Mouse (Mus musculus): ENCODE measurements around the gene Wdhd1. TPM values are rescaled to one million over a fixed set of nuclear protein-coding genes. Genes with fewer than 3 reads are reported as not detected.

Gene Wdhd1
- polyA plus RNA-seq, 1 experiment from 2014 or later, result 25.8 TPM

- 88% methylated on average over 6 of the region's 6 CpGs for WGBS (ENCODE audit: insufficient replicate concordance)
- H3K36me3 ChIP-seq (ENCODE audit: control insufficient read depth, insufficient read depth, low read length), result peaks cover 5% of the 10 kb centered on the region; the same call in 1 of the 2 replicates
- H3K27me3 ChIP-seq (ENCODE audit: control insufficient read depth, insufficient read depth, low read length), result no peaks in the 10 kb centered on the region
- H3K4me1 ChIP-seq (ENCODE audit: control insufficient read depth, insufficient read depth, low read length), result peaks cover 4% of the 10 kb centered on the region
- H3K9ac ChIP-seq (ENCODE audit: low read depth, low read length), result no peak overlapping the region
- ATAC-seq (replicated peaks; ENCODE audit: insufficient number of reproducible peaks, low FRiP score, low TSS enrichment), result no peak
- no peak overlapping the region for H3K4me2 ChIP-seq
- H3K9me3 ChIP-seq (replicated peaks; ENCODE audit: control insufficient read depth, low read length), result no peaks in the 10 kb centered on the region
- no peak overlapping the region for H3K27ac ChIP-seq (ENCODE audit: low read depth, low read length)
- no peak overlapping the region for H3K4me3 ChIP-seq (ENCODE audit: low read depth, low read length)
Measured at GRCm38 (mm10) chr14:47304814-47305405, 28.3 kb upstream of the Wdhd1 start.

DNA sequence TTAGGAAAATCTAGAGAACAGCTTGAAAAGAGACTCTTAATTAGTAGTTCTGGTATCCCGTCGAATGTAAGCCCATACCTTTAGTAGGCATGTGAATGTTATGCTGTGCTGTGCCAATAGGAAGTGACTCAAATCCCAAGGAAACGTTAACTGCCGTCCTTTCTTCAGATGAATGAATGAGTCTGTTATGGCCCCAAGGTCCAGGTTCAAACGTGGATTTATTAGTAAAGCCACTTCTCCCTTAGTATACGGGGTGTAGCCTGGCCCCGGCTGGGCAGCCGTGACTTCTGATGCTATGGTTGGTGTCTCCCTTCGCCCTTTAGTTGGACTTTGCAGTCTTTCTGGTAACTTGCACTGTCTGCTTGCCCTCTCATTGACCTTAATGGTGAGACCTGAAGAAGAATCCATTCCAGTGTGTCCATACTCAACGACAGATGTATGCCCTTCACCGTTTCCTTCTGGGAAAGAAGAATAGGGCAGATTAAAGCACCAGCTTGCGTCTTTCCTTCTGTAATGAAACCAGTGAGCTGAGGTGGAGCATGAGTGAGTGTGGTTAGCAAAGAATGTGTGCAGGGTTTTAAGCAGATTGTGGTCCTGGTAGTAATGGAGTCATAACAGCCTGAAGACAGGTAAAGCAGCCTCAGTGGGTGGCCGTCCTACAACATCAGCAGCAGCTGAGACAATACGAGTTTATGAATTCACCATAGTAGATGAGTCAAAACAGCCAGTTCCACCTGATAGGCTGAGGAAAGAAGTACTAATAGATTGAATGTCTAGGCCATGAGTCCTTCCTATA lies 26.4 kb upstream of the Wdhd1 start:
- Histone ChIP-seq H3K36me3 (ENCODE audit: control insufficient read depth, insufficient read depth, low read length) (no peaks in the 10 kb centered on the region; the same call in 1 of the 2 replicates), H3K27me3 (ENCODE audit: control insufficient read depth, insufficient read depth, low read length) (no peaks in the 10 kb centered on the region), H3K27ac (ENCODE audit: low read depth, low read length) (no peak overlapping the region), H3K4me1 (ENCODE audit: control insufficient read depth, insufficient read depth, low read length) (peaks cover 8% of the 10 kb centered on the region), H3K9ac (ENCODE audit: low read depth, low read length) (no peak overlapping the region), H3K9me3 (replicated peaks; ENCODE audit: control insufficient read depth, low read length) (no peaks in the 10 kb centered on the region), H3K4me2 (no peak overlapping the region), H3K4me3 (ENCODE audit: low read depth, low read length) (no peak overlapping the region)
- 79% methylated on average over 14 of the region's 14 CpGs for WGBS (ENCODE audit: insufficient replicate concordance)
- ATAC-seq (replicated peaks; ENCODE audit: insufficient number of reproducible peaks, low FRiP score, low TSS enrichment), result no peak

DNA sequence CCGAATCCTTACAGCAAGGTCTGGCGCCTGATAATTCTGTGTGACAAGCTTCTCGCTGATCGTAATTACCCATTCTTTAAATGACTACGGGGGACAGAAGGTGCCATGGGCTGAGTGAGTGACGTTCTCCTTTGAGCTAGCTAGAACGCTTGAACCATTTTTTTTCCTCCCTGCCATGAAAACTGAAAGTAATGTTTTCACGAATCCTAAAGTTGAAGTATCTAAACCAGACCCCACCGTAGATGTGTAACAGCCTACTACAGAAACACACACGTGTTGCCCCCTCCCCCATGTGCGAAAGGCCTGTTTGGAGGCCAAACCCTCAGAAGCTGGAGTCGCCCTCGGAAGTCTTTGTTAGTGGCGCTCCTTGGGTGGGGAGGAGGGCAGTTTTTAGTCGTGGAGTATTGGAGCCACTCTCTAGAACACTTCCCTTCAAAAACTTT lies 22.2 kb upstream of the Wdhd1 start:
- Histone ChIP-seq H3K27me3 (ENCODE audit: control insufficient read depth, insufficient read depth, low read length) (no peaks in the 10 kb centered on the region), H3K4me2 (peak overlapping the region; percentile 81), H3K27ac (ENCODE audit: low read depth, low read length) (peak overlapping the region; percentile 98), H3K9me3 (replicated peaks; ENCODE audit: control insufficient read depth, low read length) (no peaks in the 10 kb centered on the region), H3K36me3 (ENCODE audit: control insufficient read depth, insufficient read depth, low read length) (no peaks in the 10 kb centered on the region; the same call in 1 of the 2 replicates), H3K4me3 (ENCODE audit: low read depth, low read length) (peak overlapping the region; percentile 95), H3K4me1 (ENCODE audit: control insufficient read depth, insufficient read depth, low read length) (peaks cover 8% of the 10 kb centered on the region), H3K9ac (ENCODE audit: low read depth, low read length) (peak overlapping the region; percentile 100)
- peak; percentile 29 for ATAC-seq (replicated peaks; ENCODE audit: insufficient number of reproducible peaks, low FRiP score, low TSS enrichment)
- under 1% methylated on average over 15 of the region's 15 CpGs for WGBS (ENCODE audit: insufficient replicate concordance)

DNA sequence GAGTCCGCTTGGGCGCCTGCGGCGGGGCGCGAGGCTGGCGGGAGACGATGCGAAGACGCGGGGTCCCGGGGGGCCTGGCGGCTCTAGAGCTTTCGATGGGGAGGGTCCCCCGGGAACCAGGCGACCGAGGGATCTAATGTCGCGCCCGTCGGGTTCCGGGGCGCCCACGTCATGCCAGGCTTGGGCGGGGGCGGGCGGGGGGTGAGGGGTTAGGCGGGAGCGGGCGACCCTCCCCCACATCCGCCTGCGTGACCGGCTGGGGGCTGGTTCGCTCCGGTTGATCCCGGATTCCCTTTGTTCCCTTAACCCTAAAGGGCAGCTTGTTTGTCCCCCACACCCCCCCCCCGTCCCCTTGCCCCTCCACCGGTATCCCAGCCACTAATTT lies 21.7 kb upstream of the Wdhd1 start:
- under 1% methylated on average over 33 of the region's 38 CpGs for WGBS (ENCODE audit: insufficient replicate concordance)
- ATAC-seq (replicated peaks; ENCODE audit: insufficient number of reproducible peaks, low FRiP score, low TSS enrichment), result peak; percentile 77
- peak overlapping the region; percentile 98 for H3K27ac ChIP-seq (ENCODE audit: low read depth, low read length)
- H3K4me3 ChIP-seq (ENCODE audit: low read depth, low read length), result peak overlapping the region; percentile 95
- H3K9me3 ChIP-seq (replicated peaks; ENCODE audit: control insufficient read depth, low read length), result no peaks in the 10 kb centered on the region
- H3K4me1 ChIP-seq (ENCODE audit: control insufficient read depth, insufficient read depth, low read length), result peaks cover 8% of the 10 kb centered on the region
- no peaks in the 10 kb centered on the region; the same call in 1 of the 2 replicates for H3K36me3 ChIP-seq (ENCODE audit: control insufficient read depth, insufficient read depth, low read length)
- H3K27me3 ChIP-seq (ENCODE audit: control insufficient read depth, insufficient read depth, low read length), result no peaks in the 10 kb centered on the region
- H3K4me2 ChIP-seq, result peak overlapping the region; percentile 81
- H3K9ac ChIP-seq (ENCODE audit: low read depth, low read length), result peak overlapping the region; percentile 100

DNA sequence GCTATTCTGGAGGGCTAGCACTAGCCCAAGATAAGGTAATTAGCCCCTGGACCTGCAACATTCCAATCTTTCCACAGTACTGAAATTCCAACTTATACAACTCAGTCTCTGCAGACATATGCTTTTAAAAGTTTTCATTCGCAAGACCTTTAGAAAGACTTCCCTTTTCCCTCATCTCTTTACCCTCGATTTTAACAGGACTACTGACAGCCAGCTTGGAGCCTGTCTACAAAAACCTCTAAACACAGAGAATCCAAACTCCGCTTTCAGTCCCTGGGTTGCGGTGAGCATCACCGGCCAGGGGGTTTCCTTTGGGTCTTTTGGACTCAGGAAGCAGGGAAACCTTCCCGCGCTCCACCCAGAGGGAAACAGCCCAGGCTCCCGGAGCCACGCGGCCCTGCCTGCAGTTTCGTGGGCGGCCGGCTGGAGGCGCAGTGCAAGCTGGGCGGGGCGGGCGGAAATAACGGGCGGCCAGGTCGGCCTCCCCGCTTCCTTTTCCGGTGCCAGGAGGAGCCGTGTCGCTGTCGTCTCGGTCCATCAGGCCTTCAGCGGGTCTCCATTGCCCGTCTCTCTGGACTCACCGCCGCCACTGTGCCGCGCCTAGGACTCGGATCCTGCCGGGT lies 21.2 kb upstream of the Wdhd1 start, which contains the start of gene Mapk1ip1l:
Gene Mapk1ip1l, plus strand, starts transcription at position 482 of the 623 bp plus-strand sequence.
- H3K27ac ChIP-seq (ENCODE audit: low read depth, low read length), result peak within 1 kb of the TSS; percentile 98
- peak within 1 kb of the TSS; percentile 95 for H3K4me3 ChIP-seq (ENCODE audit: low read depth, low read length)
- peak within 1 kb of the TSS; percentile 100 for H3K9ac ChIP-seq (ENCODE audit: low read depth, low read length)
- peak within 1 kb of the TSS; percentile 81 for H3K4me2 ChIP-seq
- H3K27me3 ChIP-seq (ENCODE audit: control insufficient read depth, insufficient read depth, low read length), result no peaks in the 10 kb centered on the region
- H3K9me3 ChIP-seq (replicated peaks; ENCODE audit: control insufficient read depth, low read length), result no peaks in the 10 kb centered on the region
- H3K4me1 ChIP-seq (ENCODE audit: control insufficient read depth, insufficient read depth, low read length), result peaks cover 8% of the 10 kb centered on the region
- under 1% methylated on average over 34 of the region's 34 CpGs for WGBS (ENCODE audit: insufficient replicate concordance)
- H3K36me3 ChIP-seq (ENCODE audit: control insufficient read depth, insufficient read depth, low read length), result no peaks in the 10 kb centered on the region; the same call in 1 of the 2 replicates
- peak; percentile 77 for ATAC-seq (replicated peaks; ENCODE audit: insufficient number of reproducible peaks, low FRiP score, low TSS enrichment)

GRCm38 (mm10) chr14:47296232-47296631 lies 19.6 kb upstream of the Wdhd1 start:
- no peaks in the 10 kb centered on the region for H3K27me3 ChIP-seq (ENCODE audit: control insufficient read depth, insufficient read depth, low read length)
- H3K9me3 ChIP-seq (replicated peaks; ENCODE audit: control insufficient read depth, low read length), result no peaks in the 10 kb centered on the region
- 53% methylated on average over 2 of the region's 2 CpGs for WGBS (ENCODE audit: insufficient replicate concordance)
- H3K27ac ChIP-seq (ENCODE audit: low read depth, low read length), result no peak overlapping the region
- H3K9ac ChIP-seq (ENCODE audit: low read depth, low read length), result no peak overlapping the region
- H3K4me2 ChIP-seq, result no peak overlapping the region
- H3K4me1 ChIP-seq (ENCODE audit: control insufficient read depth, insufficient read depth, low read length), result peaks cover 8% of the 10 kb centered on the region
- no peak overlapping the region for H3K4me3 ChIP-seq (ENCODE audit: low read depth, low read length)
- H3K36me3 ChIP-seq (ENCODE audit: control insufficient read depth, insufficient read depth, low read length), result no peaks in the 10 kb centered on the region
- ATAC-seq (replicated peaks; ENCODE audit: insufficient number of reproducible peaks, low FRiP score, low TSS enrichment), result no peak

- Histone ChIP-seq H3K9ac (ENCODE audit: low read depth, low read length) (no peak overlapping the region), H3K27me3 (ENCODE audit: control insufficient read depth, insufficient read depth, low read length) (no peaks in the 10 kb centered on the region), H3K4me3 (ENCODE audit: low read depth, low read length) (no peak overlapping the region), H3K9me3 (replicated peaks; ENCODE audit: control insufficient read depth, low read length) (no peaks in the 10 kb centered on the region), H3K27ac (ENCODE audit: low read depth, low read length) (no peak overlapping the region), H3K4me2 (no peak overlapping the region), H3K4me1 (ENCODE audit: control insufficient read depth, insufficient read depth, low read length) (no peaks in the 10 kb centered on the region), H3K36me3 (ENCODE audit: control insufficient read depth, insufficient read depth, low read length) (peaks cover 8% of the 10 kb centered on the region)
- 76% methylated on average over 4 of the region's 4 CpGs for WGBS (ENCODE audit: insufficient replicate concordance)
- no peak for ATAC-seq (replicated peaks; ENCODE audit: insufficient number of reproducible peaks, low FRiP score, low TSS enrichment)
Measured at GRCm38 (mm10) chr14:47294136-47294535, 17.5 kb upstream of the Wdhd1 start.

GRCm38 (mm10) chr14:47291772-47292171 lies 15.1 kb upstream of the Wdhd1 start:
- H3K4me1 ChIP-seq (ENCODE audit: control insufficient read depth, insufficient read depth, low read length), result no peaks in the 10 kb centered on the region
- no peaks in the 10 kb centered on the region for H3K27me3 ChIP-seq (ENCODE audit: control insufficient read depth, insufficient read depth, low read length)
- peaks cover 8% of the 10 kb centered on the region for H3K36me3 ChIP-seq (ENCODE audit: control insufficient read depth, insufficient read depth, low read length)
- H3K4me2 ChIP-seq, result no peak overlapping the region
- no peaks in the 10 kb centered on the region for H3K9me3 ChIP-seq (replicated peaks; ENCODE audit: control insufficient read depth, low read length)
- WGBS (ENCODE audit: insufficient replicate concordance), result 86% methylated on average over 1 of the region's 1 CpGs
- H3K27ac ChIP-seq (ENCODE audit: low read depth, low read length), result no peak overlapping the region
- no peak overlapping the region for H3K9ac ChIP-seq (ENCODE audit: low read depth, low read length)
- no peak overlapping the region for H3K4me3 ChIP-seq (ENCODE audit: low read depth, low read length)
- no peak for ATAC-seq (replicated peaks; ENCODE audit: insufficient number of reproducible peaks, low FRiP score, low TSS enrichment)

Measured in heart, embryonic 11.5 days (tissue).